Mouse (Mus musculus): ENCODE measurements around the gene Pde9a. TPM values are rescaled to one million over a fixed set of nuclear protein-coding genes. Genes with fewer than 3 reads are reported as not detected.

The Pde9a gene
- polyA plus RNA-seq, 1 experiment: 0.14 TPM

DNA sequence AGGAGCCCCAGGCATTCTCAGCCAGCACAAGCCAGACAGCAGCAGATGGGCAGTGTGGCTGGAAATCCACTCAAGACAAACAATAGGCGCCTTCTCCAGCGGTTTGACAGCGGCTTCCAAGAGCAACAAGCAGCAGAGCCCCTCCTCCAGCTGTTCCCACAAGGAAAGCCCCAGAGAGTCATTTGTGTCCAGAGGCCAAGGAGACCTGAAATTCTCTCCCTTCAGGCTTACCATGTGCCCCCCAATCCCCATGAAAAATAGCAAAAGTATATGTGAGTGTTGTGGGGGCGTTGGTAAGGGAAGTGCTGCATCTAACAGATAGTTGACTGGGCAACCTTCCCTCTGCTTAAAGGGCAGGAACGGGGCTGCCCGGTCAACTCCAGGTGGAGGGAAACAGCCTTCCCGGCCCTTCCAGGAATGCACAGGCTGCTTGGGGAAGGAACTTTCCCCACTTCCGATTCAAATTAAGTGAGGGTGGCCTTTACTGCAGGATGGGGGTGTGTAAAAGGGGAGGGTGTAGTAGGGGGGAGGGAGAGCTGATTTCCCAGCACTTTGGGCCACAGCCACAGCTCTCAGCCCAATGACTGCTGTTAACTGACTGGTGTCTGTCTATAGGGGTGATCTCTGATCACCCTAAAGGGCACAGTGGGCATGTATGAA is 912 bp upstream of the Pde9a start:
- TF ChIP-seq POLR2AphosphoS2 (IDR thresholded peaks at IDR 0.05; ENCODE audit: insufficient read length, low read depth): no peak
- no peak for TF ChIP-seq MYOG (IDR thresholded peaks at IDR 0.05; ENCODE audit: control insufficient read depth in 1 of 3, insufficient read depth in 1 of 3, insufficient read length in 2 of 3, low read depth in 2 of 3)
- TF ChIP-seq MYOD1 (IDR thresholded peaks at IDR 0.05; ENCODE audit: control insufficient read depth in 1 of 3, insufficient read length in 2 of 3, low read depth in 2 of 3): no peak
- no peak for TF ChIP-seq CEBPB (IDR thresholded peaks at IDR 0.05; ENCODE audit: insufficient read depth, poor library complexity, severe bottlenecking)
- TF ChIP-seq E2F4 (IDR thresholded peaks at IDR 0.05; ENCODE audit: insufficient read depth): no peak
- TF ChIP-seq TCF12 (IDR thresholded peaks at IDR 0.05; ENCODE audit: insufficient read depth, poor library complexity, severe bottlenecking): no peak
- TF ChIP-seq USF1 (IDR thresholded peaks at IDR 0.05; ENCODE audit: low read depth): no peak
- no peak for TF ChIP-seq SRF (IDR thresholded peaks at IDR 0.05; ENCODE audit: control insufficient read depth, insufficient read length, low read depth)
- no peak for TF ChIP-seq MAX (IDR thresholded peaks at IDR 0.05; ENCODE audit: low read depth)
- no peak for TF ChIP-seq REST (IDR thresholded peaks at IDR 0.05; ENCODE audit: insufficient read depth, insufficient read length)
- no peak for TF ChIP-seq POLR2A (IDR thresholded peaks at IDR 0.05; ENCODE audit: insufficient read length, low read depth)
- TF ChIP-seq TCF3 (IDR thresholded peaks at IDR 0.05; ENCODE audit: insufficient read length, low read depth): no peak
- H3K4me3 ChIP-seq: no peak overlapping the region
- no peaks in the 10 kb centered on the region for H3K79me2 ChIP-seq (ENCODE audit: control insufficient read depth, insufficient read depth)
- H3K27me3 ChIP-seq (ENCODE audit: control insufficient read depth, insufficient read depth, insufficient read length): peaks cover 24% of the 10 kb centered on the region
- H3ac ChIP-seq (ENCODE audit: control insufficient read depth, insufficient read length): no peak overlapping the region
- H3K36me3 ChIP-seq (ENCODE audit: control insufficient read depth, insufficient read depth): no peaks in the 10 kb centered on the region
- peak overlapping the region; percentile 12 for H3K4me2 ChIP-seq (ENCODE audit: low read depth)

DNA sequence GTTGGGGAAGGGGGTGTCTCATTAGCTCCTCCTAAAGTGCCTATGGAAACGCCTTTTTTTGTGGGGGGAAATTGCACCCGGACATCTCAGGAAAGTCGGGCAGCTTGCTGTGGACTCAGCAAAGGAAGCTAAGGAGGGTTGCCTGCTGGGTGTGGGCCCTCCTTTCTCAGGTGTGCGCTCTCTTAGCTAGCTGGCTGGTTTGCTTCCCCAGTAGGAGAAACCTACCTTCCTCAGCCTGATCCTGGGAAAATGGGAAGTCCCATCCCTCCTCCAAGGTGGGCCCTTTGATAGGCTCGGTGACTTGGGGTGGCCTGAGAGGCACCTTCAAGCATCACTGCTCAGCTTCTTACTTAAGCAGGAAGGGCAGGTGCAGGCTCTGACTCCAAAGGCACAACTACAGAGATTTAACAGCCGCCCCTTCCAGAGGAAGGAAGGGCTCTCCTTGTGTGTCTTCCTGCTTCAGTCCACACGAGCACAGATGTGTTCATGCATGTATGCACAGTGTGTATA is 811 bp downstream of the Pde9a start:
- Histone ChIP-seq H3K36me3 (ENCODE audit: control insufficient read depth, insufficient read depth) (no peaks in the 10 kb centered on the region), H3ac (ENCODE audit: control insufficient read depth, insufficient read length) (no peak overlapping the region), H3K27me3 (ENCODE audit: control insufficient read depth, insufficient read depth, insufficient read length) (peaks cover 22% of the 10 kb centered on the region), H3K4me3 (no peak overlapping the region), H3K4me2 (ENCODE audit: low read depth) (no peak overlapping the region), H3K79me2 (ENCODE audit: control insufficient read depth, insufficient read depth) (no peaks in the 10 kb centered on the region)
- TF ChIP-seq POLR2AphosphoS2 (IDR thresholded peaks at IDR 0.05; ENCODE audit: insufficient read length, low read depth): no peak
- TF ChIP-seq REST (IDR thresholded peaks at IDR 0.05; ENCODE audit: insufficient read depth, insufficient read length): no peak
- no peak for TF ChIP-seq USF1 (IDR thresholded peaks at IDR 0.05; ENCODE audit: low read depth)
- no peak for TF ChIP-seq MAX (IDR thresholded peaks at IDR 0.05; ENCODE audit: low read depth)
- TF ChIP-seq TCF3 (IDR thresholded peaks at IDR 0.05; ENCODE audit: insufficient read length, low read depth): no peak
- TF ChIP-seq SRF (IDR thresholded peaks at IDR 0.05; ENCODE audit: control insufficient read depth, insufficient read length, low read depth): no peak
- TF ChIP-seq MYOG (IDR thresholded peaks at IDR 0.05; ENCODE audit: control insufficient read depth in 1 of 3, insufficient read depth in 1 of 3, insufficient read length in 2 of 3, low read depth in 2 of 3): no peak
- no peak for TF ChIP-seq POLR2A (IDR thresholded peaks at IDR 0.05; ENCODE audit: insufficient read length, low read depth)
- TF ChIP-seq E2F4 (IDR thresholded peaks at IDR 0.05; ENCODE audit: insufficient read depth): no peak
- no peak for TF ChIP-seq MYOD1 (IDR thresholded peaks at IDR 0.05; ENCODE audit: control insufficient read depth in 1 of 3, insufficient read length in 2 of 3, low read depth in 2 of 3)
- no peak for TF ChIP-seq CEBPB (IDR thresholded peaks at IDR 0.05; ENCODE audit: insufficient read depth, poor library complexity, severe bottlenecking)
- TF ChIP-seq TCF12 (IDR thresholded peaks at IDR 0.05; ENCODE audit: insufficient read depth, poor library complexity, severe bottlenecking): no peak

DNA sequence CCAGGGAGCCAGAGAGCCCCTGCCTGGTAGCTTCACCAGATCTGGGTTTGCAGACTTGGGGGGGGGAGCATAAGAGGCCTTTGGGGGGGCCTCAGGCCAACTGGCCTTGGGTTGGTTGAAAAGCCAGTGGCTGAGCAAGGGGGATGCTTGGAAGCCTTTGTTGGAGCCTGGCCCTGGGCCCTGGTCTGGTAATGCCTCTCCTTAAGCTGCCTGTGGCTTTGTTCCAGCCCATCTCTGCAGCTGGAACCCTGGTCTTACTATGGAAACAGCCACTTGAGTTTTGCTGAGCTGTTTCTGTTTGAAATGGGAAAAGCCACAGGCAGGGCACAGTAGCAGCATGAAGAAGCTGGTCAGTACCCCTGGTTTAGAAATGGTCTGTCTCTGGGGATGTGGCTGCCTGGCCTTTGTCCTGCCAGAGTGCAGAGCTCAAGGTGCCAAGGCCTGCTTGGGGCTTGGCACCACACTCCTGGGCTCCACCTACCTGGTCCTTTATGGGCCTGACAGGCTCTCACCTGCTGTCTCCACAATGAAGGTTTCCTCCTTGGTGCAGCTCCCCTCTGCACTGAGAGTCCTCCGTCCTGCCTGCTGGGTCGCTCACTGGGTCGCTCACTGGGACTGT is 3.5 kb downstream of the Pde9a start:
- H3K4me3 ChIP-seq: no peak overlapping the region
- no peaks in the 10 kb centered on the region for H3K79me2 ChIP-seq (ENCODE audit: control insufficient read depth, insufficient read depth)
- TF ChIP-seq MYOG (IDR thresholded peaks at IDR 0.05; ENCODE audit: control insufficient read depth in 1 of 3, insufficient read depth in 1 of 3, insufficient read length in 2 of 3, low read depth in 2 of 3) (no peak), USF1 (IDR thresholded peaks at IDR 0.05; ENCODE audit: low read depth) (no peak), TCF12 (IDR thresholded peaks at IDR 0.05; ENCODE audit: insufficient read depth, poor library complexity, severe bottlenecking) (no peak), SRF (IDR thresholded peaks at IDR 0.05; ENCODE audit: control insufficient read depth, insufficient read length, low read depth) (no peak), REST (IDR thresholded peaks at IDR 0.05; ENCODE audit: insufficient read depth, insufficient read length) (no peak), POLR2A (IDR thresholded peaks at IDR 0.05; ENCODE audit: insufficient read length, low read depth) (no peak), MAX (IDR thresholded peaks at IDR 0.05; ENCODE audit: low read depth) (no peak), E2F4 (IDR thresholded peaks at IDR 0.05; ENCODE audit: insufficient read depth) (no peak), TCF3 (IDR thresholded peaks at IDR 0.05; ENCODE audit: insufficient read length, low read depth) (no peak), CEBPB (IDR thresholded peaks at IDR 0.05; ENCODE audit: insufficient read depth, poor library complexity, severe bottlenecking) (no peak)
- peaks cover 18% of the 10 kb centered on the region for H3K27me3 ChIP-seq (ENCODE audit: control insufficient read depth, insufficient read depth, insufficient read length)
- no peak overlapping the region for H3K4me2 ChIP-seq (ENCODE audit: low read depth)
- H3ac ChIP-seq (ENCODE audit: control insufficient read depth, insufficient read length): no peak overlapping the region
- H3K36me3 ChIP-seq (ENCODE audit: control insufficient read depth, insufficient read depth): no peaks in the 10 kb centered on the region

DNA sequence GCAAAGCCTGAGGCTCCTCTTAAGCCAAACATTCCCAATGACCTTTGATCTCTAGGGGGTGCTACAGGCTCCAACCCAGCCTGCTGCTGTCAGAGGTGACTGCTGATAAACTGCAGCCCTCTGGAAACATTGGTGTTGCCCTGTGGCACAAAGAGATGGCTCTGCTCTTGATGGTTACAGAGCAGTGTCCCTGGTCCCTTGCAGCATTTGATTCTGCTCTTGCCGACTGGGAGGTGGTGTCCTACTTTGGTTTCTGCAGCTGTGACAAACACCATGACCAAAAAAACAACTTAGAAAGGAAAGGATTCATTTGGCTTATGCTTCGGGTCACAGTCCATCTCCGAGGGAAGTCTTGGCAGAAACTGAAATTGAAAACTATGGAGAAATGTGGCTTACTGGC is 5.5 kb downstream of the Pde9a start:
- TF ChIP-seq TCF3 (IDR thresholded peaks at IDR 0.05; ENCODE audit: insufficient read length, low read depth) (no peak), E2F4 (IDR thresholded peaks at IDR 0.05; ENCODE audit: insufficient read depth) (no peak), POLR2A (IDR thresholded peaks at IDR 0.05; ENCODE audit: insufficient read length, low read depth) (no peak), REST (IDR thresholded peaks at IDR 0.05; ENCODE audit: insufficient read depth, insufficient read length) (no peak), TCF12 (IDR thresholded peaks at IDR 0.05; ENCODE audit: insufficient read depth, poor library complexity, severe bottlenecking) (no peak), CEBPB (IDR thresholded peaks at IDR 0.05; ENCODE audit: insufficient read depth, poor library complexity, severe bottlenecking) (no peak), SRF (IDR thresholded peaks at IDR 0.05; ENCODE audit: control insufficient read depth, insufficient read length, low read depth) (no peak), POLR2AphosphoS2 (IDR thresholded peaks at IDR 0.05; ENCODE audit: insufficient read length, low read depth) (no peak), MYOD1 (IDR thresholded peaks at IDR 0.05; ENCODE audit: control insufficient read depth in 1 of 3, insufficient read length in 2 of 3, low read depth in 2 of 3) (no peak), MYOG (IDR thresholded peaks at IDR 0.05; ENCODE audit: control insufficient read depth in 1 of 3, insufficient read depth in 1 of 3, insufficient read length in 2 of 3, low read depth in 2 of 3) (no peak), USF1 (IDR thresholded peaks at IDR 0.05; ENCODE audit: low read depth) (no peak), MAX (IDR thresholded peaks at IDR 0.05; ENCODE audit: low read depth) (no peak)
- Histone ChIP-seq H3K79me2 (ENCODE audit: control insufficient read depth, insufficient read depth) (no peaks in the 10 kb centered on the region), H3K27me3 (ENCODE audit: control insufficient read depth, insufficient read depth, insufficient read length) (peaks cover 14% of the 10 kb centered on the region), H3ac (ENCODE audit: control insufficient read depth, insufficient read length) (no peak overlapping the region), H3K36me3 (ENCODE audit: control insufficient read depth, insufficient read depth) (no peaks in the 10 kb centered on the region), H3K4me2 (ENCODE audit: low read depth) (no peak overlapping the region), H3K4me3 (no peak overlapping the region)

Data from myocyte (in vitro differentiated cells).